Mouse (Mus musculus): ENCODE measurements around the gene Asah2.

DNA sequence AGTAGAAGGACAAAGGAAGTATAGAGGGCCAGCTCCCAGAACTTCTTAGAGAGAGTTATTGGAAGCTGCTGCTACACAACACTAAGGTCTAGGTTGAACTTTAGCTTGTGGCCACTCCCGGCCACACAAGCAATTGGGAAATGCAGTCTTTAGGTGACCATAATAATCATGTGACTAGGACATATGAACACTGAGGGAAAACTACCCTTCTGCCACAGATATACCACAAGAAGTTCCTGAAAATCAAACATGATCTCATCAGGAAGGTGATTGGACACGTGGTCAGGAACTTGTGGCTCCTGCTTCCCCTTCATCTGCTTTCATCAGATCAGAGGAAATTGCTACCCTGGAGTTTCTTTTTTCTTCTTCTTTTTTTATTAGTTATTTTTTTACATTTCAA is 151.7 kb downstream of the Asah2 start:
- TF ChIP-seq CTCF (IDR thresholded peaks at IDR 0.05; ENCODE audit: control insufficient read depth, insufficient read depth, insufficient replicate concordance, low read depth, low read length) (no peak), POLR2A (IDR thresholded peaks at IDR 0.05; ENCODE audit: control insufficient read depth, low read depth, low read length) (no peak)

Data from testis, adult 2 months (tissue).